Mouse (Mus musculus) thymus, adult 2 months (tissue): Measurements from ENCODE around the gene Atp1a4.

Source experiments
- CTCF ChIP-seq: fragments of 200-500 bp; IDR thresholded peaks from 2 replicates; pipeline ENCODE4 v1.5.1; 2012; ENCODE audit warnings: mild to moderate bottlenecking, control low read depth, low read length, moderate library complexity, borderline replicate concordance; ENCODE audit not compliant: control insufficient read depth, poor library complexity, insufficient read depth; ENCODE audit errors: extremely low read depth
- POLR2A ChIP-seq: fragments of 200-500 bp; IDR thresholded peaks from 2 replicates; pipeline ENCODE4 v1.6.1; 2012; ENCODE audit warnings: mild to moderate bottlenecking, low read length, control low read depth, moderate library complexity; ENCODE audit not compliant: control insufficient read depth, poor library complexity, insufficient read depth; ENCODE audit errors: extremely low read depth

- no peak for TF ChIP-seq CTCF
- TF ChIP-seq POLR2A: no peak
These were observed 44.4 kb downstream of the Atp1a4 start for GRCm38 (mm10) chr1:172213771-172214170.
